In the genomic region with DNA sequence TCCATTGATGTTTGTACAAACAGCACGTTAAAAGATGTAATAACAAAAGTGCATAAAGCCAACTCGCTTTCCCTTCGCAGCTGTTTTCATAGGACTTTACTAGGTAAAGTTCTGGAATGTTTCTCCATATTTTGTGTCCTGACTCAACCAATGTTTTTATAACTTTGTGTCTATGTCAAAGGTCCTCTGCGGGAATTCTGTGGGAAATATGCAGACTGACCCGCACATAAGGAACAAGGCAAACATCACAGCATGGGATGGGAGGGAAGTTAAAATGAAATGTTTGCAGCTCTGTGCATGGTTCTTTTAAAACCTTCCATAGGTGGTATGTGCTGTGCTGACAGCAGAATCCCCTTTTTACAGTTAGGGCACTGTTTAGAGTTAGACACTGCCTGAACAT, we compare ENCODE assay signal across 32 mouse cellular contexts.
DNase-seq lines count a peak whose midpoint lies in the region; ATAC-seq and TF ChIP-seq lines count a peak whose summit lies in the region.
"Had no signal": no experiment of that assay in that cellular context is flagged by ENCODE, and none has a peak within 500 bp of the region (broad histone marks: within the 10 kb centered on the region; RNA-seq: fewer than 3 reads in every experiment).

No protein-coding gene starts in this region.

- no peak for TF ChIP-seq CTCF in brain, embryonic 14.5 days (IDR thresholded peaks at IDR 0.05; ENCODE audit: borderline replicate concordance, extremely low read depth, insufficient read depth, insufficient read length)

- no peak overlapping the region for H3K4me2 ChIP-seq in embryonic facial prominence, embryonic 11.5 days (ENCODE audit: low read depth, low read length)
- H3K4me2 ChIP-seq in midbrain, embryonic 11.5 days = no peak overlapping the region
- H3K4me2 ChIP-seq: embryonic facial prominence, embryonic 13.5 days; forebrain, embryonic 13.5 days; heart, embryonic 13.5 days; hindbrain, embryonic 14.5 days had no signal

- no peaks in the 10 kb centered on the region for H3K4me1 ChIP-seq in embryonic facial prominence, embryonic 11.5 days (ENCODE audit: control insufficient read depth, insufficient read depth, low read length)
- no peaks in the 10 kb centered on the region for H3K4me1 ChIP-seq in embryonic facial prominence, embryonic 10.5 days
- no peaks in the 10 kb centered on the region for H3K4me1 ChIP-seq in midbrain, embryonic 10.5 days
- H3K4me1 ChIP-seq in midbrain, embryonic 11.5 days (ENCODE audit: control insufficient read depth, insufficient read depth, low read length) = no peaks in the 10 kb centered on the region
- H3K4me1 ChIP-seq: forebrain, embryonic 10.5 days; forebrain, embryonic 13.5 days; heart, embryonic 10.5 days; heart, embryonic 13.5 days had no signal

- H3K4me3 ChIP-seq in embryonic facial prominence, embryonic 11.5 days (ENCODE audit: low read depth, low read length) = no peak overlapping the region
- H3K4me3 ChIP-seq in embryonic facial prominence, embryonic 10.5 days = no peak overlapping the region
- H3K4me3 ChIP-seq in midbrain, embryonic 10.5 days = no peak overlapping the region
- no peak overlapping the region for H3K4me3 ChIP-seq in midbrain, embryonic 11.5 days (ENCODE audit: low read depth, low read length)
- H3K4me3 ChIP-seq: embryonic facial prominence, embryonic 13.5 days; erythroblast, embryonic 14.5 days; forebrain, embryonic 10.5 days; forebrain, embryonic 13.5 days; heart, adult 2 months; heart, embryonic 10.5 days; heart, embryonic 13.5 days had no signal

- 55% methylated on average over 5 of the region's 5 CpGs for WGBS in embryonic facial prominence, embryonic 11.5 days
- WGBS in embryonic facial prominence, embryonic 10.5 days = 64% methylated on average over 5 of the region's 5 CpGs
- WGBS in midbrain, embryonic 10.5 days = 76% methylated on average over 5 of the region's 5 CpGs
- 71% methylated on average over 5 of the region's 5 CpGs for WGBS in midbrain, embryonic 11.5 days

- H3K27ac ChIP-seq in embryonic facial prominence, embryonic 11.5 days (replicated peaks; ENCODE audit: low read depth, low read length) = no peak overlapping the region
- no peak overlapping the region for H3K27ac ChIP-seq in embryonic facial prominence, embryonic 10.5 days (replicated peaks)
- H3K27ac ChIP-seq in midbrain, embryonic 10.5 days (replicated peaks) = no peak overlapping the region
- H3K27ac ChIP-seq in midbrain, embryonic 11.5 days (ENCODE audit: low read depth, low read length) = no peak overlapping the region
- H3K27ac ChIP-seq: embryonic facial prominence, embryonic 13.5 days; forebrain, embryonic 10.5 days; forebrain, embryonic 13.5 days; heart, adult 2 months; heart, embryonic 10.5 days; heart, embryonic 13.5 days; hindbrain, embryonic 14.5 days had no signal

- no peaks in the 10 kb centered on the region for H3K27me3 ChIP-seq in embryonic facial prominence, embryonic 11.5 days (ENCODE audit: control insufficient read depth, insufficient read depth, low read length)
- no peaks in the 10 kb centered on the region for H3K27me3 ChIP-seq in embryonic facial prominence, embryonic 10.5 days (replicated peaks; ENCODE audit: low read depth, poor library complexity, severe bottlenecking)
- no peaks in the 10 kb centered on the region for H3K27me3 ChIP-seq in midbrain, embryonic 10.5 days (ENCODE audit: low read depth, poor library complexity, severe bottlenecking)
- H3K27me3 ChIP-seq in midbrain, embryonic 11.5 days (ENCODE audit: control insufficient read depth, insufficient read depth, low read length) = no peaks in the 10 kb centered on the region
- H3K27me3 ChIP-seq: CH12.LX; embryonic facial prominence, embryonic 13.5 days; forebrain, embryonic 13.5 days; heart, embryonic 13.5 days; Patski had no signal

- peak; percentile 5 for DNase-seq in embryonic facial prominence, embryonic 11.5 days (ENCODE audit: low spot score)
- DNase-seq in embryonic facial prominence, embryonic 10.5 days (ENCODE audit: low spot score) = no peak
- peak; percentile 25 for DNase-seq in midbrain, embryonic 10.5 days (ENCODE audit: low spot score)
- DNase-seq in midbrain, embryonic 11.5 days (ENCODE audit: low spot score, missing footprints) = no peak
- DNase-seq in brain, embryonic 14.5 days (ENCODE audit: low read depth) = peak; percentile 31
- DNase-seq in embryo, embryonic 11 days = peak; percentile 56
- DNase-seq in spleen, adult 18-20 months = no peak
- no peak for DNase-seq in thymus, postnatal 36 days
- DNase-seq: adrenal gland, postnatal 10 days; adrenal gland, postnatal 36 days; B cell, adult 2 months; cerebellum, adult 11 months; cerebellum, adult 2 months; cerebellum, adult 9-11 months; cerebellum, postnatal 25 days; gastrocnemius, postnatal 10 days; gastrocnemius, postnatal 36 days; heart, adult 2 months; heart, postnatal 14 days; heart, postnatal 4 days had no signal

- no peak for TF ChIP-seq POLR2A in brain, embryonic 14.5 days (IDR thresholded peaks at IDR 0.05; ENCODE audit: borderline replicate concordance, extremely low read depth, insufficient read depth, insufficient read length, poor library complexity, severe bottlenecking)

- no peak for ATAC-seq in embryonic facial prominence, embryonic 11.5 days (replicated peaks; ENCODE audit: insufficient number of reproducible peaks, low FRiP score, low TSS enrichment, low read depth)
- no peak for ATAC-seq in midbrain, embryonic 11.5 days (ENCODE audit: low FRiP score)
- ATAC-seq: forebrain, embryonic 13.5 days; forebrain, embryonic 16.5 days; intestine, postnatal 0 days; Patski had no signal

- no peaks in the 10 kb centered on the region for H3K36me3 ChIP-seq in embryonic facial prominence, embryonic 11.5 days (replicated peaks; ENCODE audit: control insufficient read depth, insufficient read depth, low read depth, low read length)
- no peaks in the 10 kb centered on the region for H3K36me3 ChIP-seq in embryonic facial prominence, embryonic 10.5 days (replicated peaks)
- H3K36me3 ChIP-seq in midbrain, embryonic 10.5 days = no peaks in the 10 kb centered on the region
- no peaks in the 10 kb centered on the region for H3K36me3 ChIP-seq in midbrain, embryonic 11.5 days (ENCODE audit: control insufficient read depth, insufficient read depth, low read length)
- H3K36me3 ChIP-seq: embryonic facial prominence, embryonic 13.5 days; forebrain, embryonic 10.5 days; G1E; heart, embryonic 10.5 days; heart, embryonic 13.5 days had no signal

- H3K9ac ChIP-seq in embryonic facial prominence, embryonic 11.5 days (replicated peaks; ENCODE audit: low read length) = no peak overlapping the region
- H3K9ac ChIP-seq in midbrain, embryonic 11.5 days (ENCODE audit: low read length) = no peak overlapping the region
- H3K9ac ChIP-seq: embryonic facial prominence, embryonic 13.5 days; forebrain, embryonic 13.5 days; heart, embryonic 13.5 days; hindbrain, embryonic 14.5 days had no signal

- no peaks in the 10 kb centered on the region for H3K9me3 ChIP-seq in embryonic facial prominence, embryonic 11.5 days (replicated peaks; ENCODE audit: control insufficient read depth, low read length)
- H3K9me3 ChIP-seq in embryonic facial prominence, embryonic 10.5 days = no peaks in the 10 kb centered on the region
- no peaks in the 10 kb centered on the region for H3K9me3 ChIP-seq in midbrain, embryonic 10.5 days (replicated peaks)
- H3K9me3 ChIP-seq in midbrain, embryonic 11.5 days (ENCODE audit: control insufficient read depth, low read length) = no peaks in the 10 kb centered on the region
- H3K9me3 ChIP-seq: embryonic facial prominence, embryonic 13.5 days; forebrain, embryonic 10.5 days; forebrain, embryonic 13.5 days; G1E; heart, embryonic 10.5 days; heart, embryonic 13.5 days had no signal

Comparison
In these comparisons a context has a peak if more than half of its experiments do, and no peak if none do; other contexts are left out.
1. DNase-seq: peak in embryonic facial prominence, embryonic 11.5 days (single experiment), midbrain, embryonic 10.5 days (single experiment), brain, embryonic 14.5 days (single experiment) and embryo, embryonic 11 days (single experiment); none in embryonic facial prominence, embryonic 10.5 days (single experiment), midbrain, embryonic 11.5 days (single experiment), spleen, adult 18-20 months (0 of 2) and thymus, postnatal 36 days (0 of 2).